In the genomic region with DNA sequence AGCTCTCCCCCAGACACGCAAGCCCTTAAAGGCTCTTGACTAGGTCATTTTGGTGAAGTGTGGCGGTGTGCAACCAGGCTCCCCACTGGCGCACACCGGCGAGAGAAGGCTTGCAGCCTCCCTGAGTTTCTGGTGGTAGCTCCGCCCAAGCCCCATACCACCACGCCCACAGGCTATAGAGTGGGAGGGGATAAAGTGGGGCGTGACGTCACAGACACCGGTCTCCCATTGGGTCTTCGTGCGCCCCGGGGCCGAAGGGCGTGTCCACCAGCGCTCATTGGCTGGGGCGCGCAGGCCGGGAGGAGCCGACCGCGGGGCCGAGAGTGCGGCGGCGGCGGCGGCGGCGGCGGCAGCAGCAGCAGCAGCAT, we compare ENCODE assay signal across 8 mouse cellular contexts. TPM values are rescaled to one million over a fixed set of nuclear protein-coding genes. Genes with fewer than 3 reads are reported as not detected.
DNase-seq lines count a peak whose midpoint lies in the region; ATAC-seq and TF ChIP-seq lines count a peak whose summit lies in the region.

Gene Habp4, plus strand, starts transcription at position 277 of the 368 bp plus-strand sequence.

- peak; percentile 98 for DNase-seq in ES-E14 (ENCODE audit: low read depth, low spot score)
- peak; percentile 98 for DNase-seq in cerebellum, adult 11-12 months
- peak; percentile 96 for DNase-seq in heart, postnatal 25 days (ENCODE audit: low spot score)
- DNase-seq in layer of hippocampus, adult 18-20 months (ENCODE audit: low spot score in 2 of 2) = peak; percentile 98 to 99
- DNase-seq in lung, adult 2 months = peak; percentile 98
- peak; percentile 97 to 98 for DNase-seq in thymus, adult 18-20 months

- no peaks in the 10 kb centered on the region; a peak in 1 of 4 replicates for H3K4me1 ChIP-seq in ES-E14 (ENCODE audit: control insufficient read depth in 2 of 2, insufficient read depth in 2 of 2, low read length in 2 of 2, poor library complexity in 1 of 2)
- peaks cover 17% of the 10 kb centered on the region for H3K4me1 ChIP-seq in forebrain, embryonic 15.5 days
- peaks cover 13% of the 10 kb centered on the region for H3K4me1 ChIP-seq in lung, adult 2 months (ENCODE audit: control insufficient read depth, insufficient read depth, low read length)

- intact Hi-C loops in heart, postnatal 25 days (cut with DNase I) = no loop called here

- no peak for TF ChIP-seq CTCF in lung, adult 2 months (IDR thresholded peaks at IDR 0.05; ENCODE audit: insufficient read depth, low read length)

- peak within 1 kb of the TSS; percentile 78 for H3K9ac ChIP-seq in ES-E14 (ENCODE audit: insufficient read depth, low read depth, low read length, poor library complexity, severe bottlenecking)
- peak within 1 kb of the TSS; percentile 74 for H3K9ac ChIP-seq in forebrain, embryonic 15.5 days (replicated peaks)

- no peak; the same call in 1 of the 2 replicates for TF ChIP-seq POLR2A in lung, adult 2 months (IDR thresholded peaks at IDR 0.05; ENCODE audit: borderline replicate concordance, extremely low read depth, low read depth, low read length)

- in situ Hi-C loops in ES-E14 (cut with MboI; ENCODE audit: low sequenced_read_pairs in 2 of 2, unreplicated experiment in 2 of 2) = no loop called here

- no peak within 1 kb of the TSS for H3K27ac ChIP-seq in ES-E14 (ENCODE audit: insufficient read depth, low read depth, low read length, poor library complexity, severe bottlenecking)
- peak within 1 kb of the TSS; percentile 78 for H3K27ac ChIP-seq in forebrain, embryonic 15.5 days (replicated peaks)

- ATAC-seq in forebrain, embryonic 15.5 days (replicated peaks) = peak; percentile 98
- ATAC-seq in neutrophil, adult 5-6 weeks (ENCODE audit: extremely low read depth, insufficient number of reproducible peaks, low FRiP score, poor library complexity, severe bottlenecking) = peak; percentile 99

- H3K4me2 ChIP-seq in forebrain, embryonic 15.5 days (replicated peaks) = peak within 1 kb of the TSS; percentile 87

- under 1% methylated on average over 31 of the region's 31 CpGs for WGBS in forebrain, embryonic 15.5 days
- under 1% methylated on average over 27 of the region's 31 CpGs for WGBS in lung, adult 2 months

- H3K9me3 ChIP-seq in ES-E14 (ENCODE audit: control insufficient read depth, insufficient read depth, low read depth, low read length) = no peaks in the 10 kb centered on the region
- H3K9me3 ChIP-seq in forebrain, embryonic 15.5 days = no peaks in the 10 kb centered on the region

- H3K36me3 ChIP-seq in ES-E14 (ENCODE audit: control insufficient read depth, insufficient read depth, low read length, poor library complexity, severe bottlenecking) = no peaks in the 10 kb centered on the region
- peaks cover under 1% of the 10 kb centered on the region; the same call in 1 of the 2 replicates for H3K36me3 ChIP-seq in forebrain, embryonic 15.5 days

- H3K4me3 ChIP-seq in ES-E14 (ENCODE audit: insufficient read depth in 1 of 2, low read depth in 1 of 2, low read length in 2 of 2, poor library complexity in 1 of 2, severe bottlenecking in 1 of 2) = peak within 1 kb of the TSS; percentile 71 to 88
- H3K4me3 ChIP-seq in forebrain, embryonic 15.5 days = peak within 1 kb of the TSS; percentile 79
- peak within 1 kb of the TSS; percentile 84 for H3K4me3 ChIP-seq in lung, adult 2 months (replicated peaks; ENCODE audit: extremely low read depth, low read depth, low read length)

- H3K27me3 ChIP-seq in forebrain, embryonic 15.5 days = 0 out of 2 replicates have a peak, but pooled peaks cover 8% of the 10 kb centered on the region

TF ChIP-seq in ES-E14, 5 proteins besides CTCF, POLR2A, EP300 and RAD21:
- no peak for TF ChIP-seq ZC3H11A (IDR thresholded peaks at IDR 0.05; ENCODE audit: borderline replicate concordance, low read depth, low read length)
- TF ChIP-seq HCFC1 (IDR thresholded peaks at IDR 0.05; ENCODE audit: borderline replicate concordance, insufficient read depth, low read length) = no peak
- no peak for TF ChIP-seq MAFK (IDR thresholded peaks at IDR 0.05; ENCODE audit: insufficient read depth, low read depth, low read length)
- no peak for TF ChIP-seq ZNF384 (IDR thresholded peaks at IDR 0.05; ENCODE audit: low read depth, low read length)
- no peak for TF ChIP-seq CHD2 (IDR thresholded peaks at IDR 0.05; ENCODE audit: low read depth, low read length)

RNA-seq across cellular contexts. Expression of gene Habp4, which starts in this region (rescaled TPM):
- total RNA-seq in ES-E14 (2012; rRNA removed) = 4.3 and 5.3 TPM in 2 replicates
- 17.1 and 18.2 TPM in 2 replicates for polyA plus RNA-seq in forebrain, embryonic 15.5 days (2015; fragmentation: Nextera tagmentation; extraction: Ambion mirVana)
- 10 to 100 TPM; 52.6 to 52.7 TPM for total RNA-seq in heart, postnatal 25 days (2021)
- total RNA-seq in layer of hippocampus, adult 18-20 months (2021) = 100 to 1,000 TPM; 154 to 158 TPM
- 22.6 and 26.7 TPM in 2 replicates for polyA plus RNA-seq in lung, adult 2 months (2012; rRNA removed)
- 10.1 and 15.2 TPM in 2 replicates for total RNA-seq in neutrophil, adult 5-6 weeks (2017)
